Mouse (Mus musculus) embryo, embryonic 11 days (tissue): ENCODE measurements around the gene Tpm4.

Experiments used
- DNase-seq: peaks from one replicate; pipeline ENCODE4 v3.0.0-alpha.2; 2015

Tpm4 gene

DNA sequence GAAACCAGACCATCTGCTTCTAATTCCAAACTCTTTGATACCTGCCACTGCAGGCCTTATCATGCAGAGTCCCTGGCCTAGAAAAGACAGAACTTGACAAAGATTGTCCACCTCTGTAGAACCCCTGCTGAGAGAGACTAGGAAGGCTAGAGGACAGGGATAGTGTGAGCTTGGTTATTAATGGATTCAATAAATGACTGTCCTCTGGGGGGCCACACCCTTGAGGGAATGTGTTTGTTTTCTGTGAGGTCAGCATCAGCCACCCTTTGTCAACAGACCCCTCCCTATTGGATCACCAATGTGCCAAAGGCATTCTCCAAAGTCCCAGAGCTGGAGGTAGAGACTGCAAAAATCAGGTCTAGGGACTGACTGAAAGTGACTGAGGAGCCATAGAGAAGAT lies 57.3 kb downstream of the Tpm4 start:
- DNase-seq = no peak

DNA sequence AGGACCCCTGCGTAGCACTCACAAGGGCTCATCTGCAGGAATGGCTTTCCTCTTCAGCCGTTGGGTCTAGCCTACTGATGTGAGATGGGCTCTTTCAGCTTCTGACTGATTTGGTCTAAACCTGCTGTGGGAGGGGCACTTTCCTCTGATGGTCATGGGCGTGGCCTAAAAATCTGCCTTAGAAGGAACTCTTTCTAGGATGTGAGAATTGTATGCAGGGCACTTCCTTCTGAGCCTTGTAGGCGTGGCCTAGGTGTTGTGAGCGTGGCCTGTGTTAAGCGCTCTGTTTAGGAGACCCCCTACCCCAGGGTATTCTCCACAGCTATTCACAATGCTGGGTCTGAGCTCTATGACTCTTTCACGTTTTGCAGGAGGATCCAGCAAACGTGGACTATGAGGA lies 63.2 kb downstream of the Tpm4 start:
- no peak for DNase-seq
